Mouse (Mus musculus): ENCODE results near the gene Tnpo1. TPM values are rescaled to one million over a fixed set of nuclear protein-coding genes. Genes with fewer than 3 reads are reported as not detected.

Gene Tnpo1
- polyA plus RNA-seq, 1 experiment from 2014 or later, result 40.5 TPM

DNA sequence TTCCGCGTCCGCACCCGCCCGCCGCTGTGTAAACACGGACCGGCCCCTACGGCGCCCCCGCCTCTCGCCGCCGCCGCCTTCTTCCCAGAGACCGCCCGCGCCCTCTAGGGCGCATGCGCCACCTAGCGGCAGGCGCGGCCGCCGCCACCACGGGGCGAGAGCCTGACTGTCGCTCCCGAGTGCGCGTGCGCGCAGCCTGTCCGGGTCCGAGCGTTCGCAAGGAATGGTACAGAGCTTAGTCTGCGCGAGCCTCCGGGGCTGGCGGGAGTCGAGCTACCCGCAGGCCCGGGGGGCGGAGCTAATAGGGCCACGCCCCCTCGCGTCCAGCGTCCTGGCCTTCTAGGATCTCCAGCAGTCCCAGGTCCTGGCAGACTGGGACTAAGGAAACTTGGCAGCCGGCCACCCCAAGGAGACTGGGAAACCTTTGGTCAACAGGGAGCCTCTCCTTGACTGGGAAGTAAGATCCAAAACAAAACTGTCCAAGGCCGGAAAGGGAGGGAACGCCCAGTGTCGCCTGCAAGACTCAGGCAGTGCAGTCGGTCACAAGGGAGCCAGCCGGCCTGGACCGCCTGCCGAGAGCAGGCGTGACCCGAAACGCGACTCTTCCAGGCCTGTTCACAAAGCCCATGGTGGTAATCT lies 110.9 kb downstream of the Tnpo1 start, which contains the start of gene Fcho2:
Gene Fcho2, minus strand, starts transcription at position 303 of the 639 bp plus-strand sequence.
- under 1% methylated on average over 45 of the region's 61 CpGs for WGBS
- peak within 1 kb of the TSS; percentile 94 for H3K4me3 ChIP-seq (ENCODE audit: low read length)
- H3K27me3 ChIP-seq (ENCODE audit: control insufficient read depth, insufficient read depth, low read length), result no peaks in the 10 kb centered on the region
- H3K4me1 ChIP-seq (ENCODE audit: control insufficient read depth, insufficient read depth, low read length), result peaks cover 10% of the 10 kb centered on the region
- peak within 1 kb of the TSS; percentile 98 for H3K9ac ChIP-seq (ENCODE audit: low read length)
- H3K4me2 ChIP-seq (ENCODE audit: low read depth, low read length), result peak within 1 kb of the TSS; percentile 78
- peak; percentile 95 for ATAC-seq (replicated peaks; ENCODE audit: extremely low read depth, insufficient read depth, low FRiP score)
- H3K27ac ChIP-seq (ENCODE audit: low read length), result peak within 1 kb of the TSS; percentile 98
- no peaks in the 10 kb centered on the region for H3K9me3 ChIP-seq (replicated peaks; ENCODE audit: control insufficient read depth, low read length)
- H3K36me3 ChIP-seq (ENCODE audit: control insufficient read depth, insufficient read depth), result no peaks in the 10 kb centered on the region

DNA sequence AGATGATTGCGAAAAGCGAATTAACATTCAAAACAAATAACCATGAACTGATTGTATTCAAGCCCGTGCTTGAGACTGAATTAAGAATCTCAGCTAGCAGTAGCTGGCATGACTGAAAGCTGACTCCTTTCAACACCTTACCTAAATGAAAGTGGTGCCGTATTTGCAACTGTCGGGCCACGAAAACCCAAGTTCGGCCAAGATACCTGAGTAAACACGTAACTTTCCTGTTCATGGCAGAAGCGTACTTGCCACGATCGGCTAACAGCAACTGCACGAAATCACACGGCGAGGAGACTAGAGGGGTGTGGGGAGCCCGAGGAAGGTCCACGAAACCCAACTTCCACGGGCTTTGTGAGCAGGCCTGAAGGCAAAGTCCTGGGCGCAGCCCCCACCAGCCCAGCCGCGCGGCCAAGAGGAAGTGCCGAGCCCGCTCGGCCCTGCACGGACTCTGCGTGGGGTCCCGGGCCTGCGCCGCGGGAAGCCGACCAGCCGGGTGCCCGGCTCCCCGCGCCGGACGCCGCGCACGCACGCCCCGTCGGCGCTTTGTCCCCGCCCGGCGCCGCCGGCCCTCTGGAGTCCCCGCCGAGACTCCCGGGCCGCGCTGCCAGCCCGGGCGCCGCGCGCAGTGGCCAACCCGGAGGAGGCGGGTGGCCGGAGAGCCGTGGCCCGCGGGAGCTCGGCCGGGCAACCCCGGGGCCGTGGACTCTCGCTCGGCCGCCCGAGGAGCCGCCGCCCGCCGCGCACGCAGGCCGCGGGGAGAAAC lies 111.7 kb downstream of the Tnpo1 start:
- WGBS, result under 1% methylated on average over 67 of the region's 81 CpGs
- Histone ChIP-seq H3K27ac (ENCODE audit: low read length) (peak overlapping the region; percentile 98), H3K27me3 (ENCODE audit: control insufficient read depth, insufficient read depth, low read length) (no peaks in the 10 kb centered on the region), H3K4me1 (ENCODE audit: control insufficient read depth, insufficient read depth, low read length) (peaks cover 10% of the 10 kb centered on the region), H3K36me3 (ENCODE audit: control insufficient read depth, insufficient read depth) (no peaks in the 10 kb centered on the region), H3K4me2 (ENCODE audit: low read depth, low read length) (peak overlapping the region; percentile 78), H3K9me3 (replicated peaks; ENCODE audit: control insufficient read depth, low read length) (no peaks in the 10 kb centered on the region), H3K9ac (ENCODE audit: low read length) (peak overlapping the region; percentile 98), H3K4me3 (ENCODE audit: low read length) (peak overlapping the region; percentile 94)
- peak; percentile 37 for ATAC-seq (replicated peaks; ENCODE audit: extremely low read depth, insufficient read depth, low FRiP score)

DNA sequence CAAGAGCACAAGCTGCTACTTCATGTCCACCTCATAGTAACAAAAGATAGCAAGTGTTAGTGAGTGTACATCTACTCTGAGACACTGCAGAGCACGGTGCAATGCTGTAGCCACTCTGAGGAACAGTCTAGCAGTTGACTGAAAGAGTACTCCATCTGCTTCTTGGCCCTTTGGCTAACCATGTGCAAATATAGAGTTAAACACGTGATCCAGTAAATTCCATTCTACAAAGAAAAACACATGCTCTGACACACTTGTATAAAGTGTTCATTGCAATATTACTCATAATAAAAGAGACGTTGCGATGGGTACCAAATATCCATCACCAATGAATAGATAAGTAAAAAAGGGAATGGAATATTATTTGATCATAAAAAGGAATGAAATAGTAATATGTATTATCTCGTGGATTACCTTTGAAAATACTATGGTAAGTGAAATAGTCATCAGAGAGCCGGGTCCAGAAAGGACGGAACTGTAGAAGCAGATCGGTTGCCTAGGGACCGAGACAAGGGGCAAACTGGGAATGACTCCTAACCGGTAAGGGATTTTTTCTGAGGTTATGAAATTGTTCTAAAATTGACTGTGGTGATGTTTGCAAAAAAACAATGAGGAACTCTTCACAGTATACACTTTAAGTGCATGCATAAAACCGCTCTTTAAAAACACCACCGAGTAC lies 112.4 kb downstream of the Tnpo1 start:
- peaks cover 10% of the 10 kb centered on the region for H3K4me1 ChIP-seq (ENCODE audit: control insufficient read depth, insufficient read depth, low read length)
- peak overlapping the region; percentile 78 for H3K4me2 ChIP-seq (ENCODE audit: low read depth, low read length)
- H3K36me3 ChIP-seq (ENCODE audit: control insufficient read depth, insufficient read depth), result no peaks in the 10 kb centered on the region
- H3K9ac ChIP-seq (ENCODE audit: low read length), result peak overlapping the region; percentile 98
- H3K9me3 ChIP-seq (replicated peaks; ENCODE audit: control insufficient read depth, low read length), result no peaks in the 10 kb centered on the region
- 21% methylated on average over 12 of the region's 12 CpGs for WGBS
- peak overlapping the region; percentile 98 for H3K27ac ChIP-seq (ENCODE audit: low read length)
- H3K4me3 ChIP-seq (ENCODE audit: low read length), result peak overlapping the region; percentile 94
- H3K27me3 ChIP-seq (ENCODE audit: control insufficient read depth, insufficient read depth, low read length), result no peaks in the 10 kb centered on the region
- no peak for ATAC-seq (replicated peaks; ENCODE audit: extremely low read depth, insufficient read depth, low FRiP score)

- H3K9ac ChIP-seq (ENCODE audit: low read length), result no peak overlapping the region
- H3K4me2 ChIP-seq (ENCODE audit: low read depth, low read length), result peak overlapping the region; percentile 78
- 57% methylated on average over 2 of the region's 2 CpGs for WGBS
- H3K4me1 ChIP-seq (ENCODE audit: control insufficient read depth, insufficient read depth, low read length), result peaks cover 10% of the 10 kb centered on the region
- H3K36me3 ChIP-seq (ENCODE audit: control insufficient read depth, insufficient read depth), result no peaks in the 10 kb centered on the region
- no peaks in the 10 kb centered on the region for H3K9me3 ChIP-seq (replicated peaks; ENCODE audit: control insufficient read depth, low read length)
- no peaks in the 10 kb centered on the region for H3K27me3 ChIP-seq (ENCODE audit: control insufficient read depth, insufficient read depth, low read length)
- no peak overlapping the region for H3K27ac ChIP-seq (ENCODE audit: low read length)
- H3K4me3 ChIP-seq (ENCODE audit: low read length), result no peak overlapping the region
- ATAC-seq (replicated peaks; ENCODE audit: extremely low read depth, insufficient read depth, low FRiP score), result no peak
Measured at GRCm38 (mm10) chr13:98813167-98813566, 113.0 kb downstream of the Tnpo1 start.

DNA sequence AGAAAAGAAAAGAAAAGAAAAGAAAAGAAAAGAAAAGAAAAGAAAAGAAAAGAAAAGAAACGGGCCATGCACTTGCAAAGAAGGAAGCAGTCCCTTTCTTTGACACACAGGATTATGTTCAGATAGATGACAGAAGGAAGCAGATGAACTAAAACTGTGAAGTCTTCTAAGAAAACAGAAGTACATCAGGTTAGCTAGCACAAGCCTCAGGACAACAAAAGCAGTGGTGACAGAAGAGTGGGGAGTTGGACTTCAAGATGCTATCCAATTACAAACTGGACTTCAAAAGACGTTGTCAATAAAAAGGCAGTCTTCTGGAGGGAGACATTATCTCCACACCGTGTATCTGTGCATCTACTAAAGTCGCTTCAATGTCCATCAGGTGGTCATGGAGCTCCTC lies 113.9 kb downstream of the Tnpo1 start:
- WGBS, result 63% methylated on average over 4 of the region's 4 CpGs
- no peaks in the 10 kb centered on the region for H3K9me3 ChIP-seq (replicated peaks; ENCODE audit: control insufficient read depth, low read length)
- no peak overlapping the region for H3K27ac ChIP-seq (ENCODE audit: low read length)
- no peaks in the 10 kb centered on the region for H3K27me3 ChIP-seq (ENCODE audit: control insufficient read depth, insufficient read depth, low read length)
- peaks cover 10% of the 10 kb centered on the region for H3K4me1 ChIP-seq (ENCODE audit: control insufficient read depth, insufficient read depth, low read length)
- ATAC-seq (replicated peaks; ENCODE audit: extremely low read depth, insufficient read depth, low FRiP score), result no peak
- H3K9ac ChIP-seq (ENCODE audit: low read length), result no peak overlapping the region
- H3K4me3 ChIP-seq (ENCODE audit: low read length), result no peak overlapping the region
- H3K4me2 ChIP-seq (ENCODE audit: low read depth, low read length), result no peak overlapping the region
- no peaks in the 10 kb centered on the region for H3K36me3 ChIP-seq (ENCODE audit: control insufficient read depth, insufficient read depth)

- no peaks in the 10 kb centered on the region for H3K9me3 ChIP-seq (replicated peaks; ENCODE audit: control insufficient read depth, low read length)
- peaks cover 1% of the 10 kb centered on the region; the same call in 1 of the 2 replicates for H3K36me3 ChIP-seq (ENCODE audit: control insufficient read depth, insufficient read depth)
- 0 out of 2 replicates have a peak overlapping the region, but pooled peaks have one; percentile 10 for H3K27ac ChIP-seq (ENCODE audit: low read length)
- H3K9ac ChIP-seq (ENCODE audit: low read length), result no peak overlapping the region
- H3K4me2 ChIP-seq (ENCODE audit: low read depth, low read length), result 0 out of 2 replicates have a peak overlapping the region, but pooled peaks have one; percentile 28
- no peak for ATAC-seq (replicated peaks; ENCODE audit: extremely low read depth, insufficient read depth, low FRiP score)
- whole genome bisulfite sequencing, result 44% methylated on average over 6 of the region's 6 CpGs
- H3K4me1 ChIP-seq (ENCODE audit: control insufficient read depth, insufficient read depth, low read length), result peaks cover 10% of the 10 kb centered on the region
- H3K4me3 ChIP-seq (ENCODE audit: low read length), result no peak overlapping the region
- H3K27me3 ChIP-seq (ENCODE audit: control insufficient read depth, insufficient read depth, low read length), result no peaks in the 10 kb centered on the region
Measured at GRCm38 (mm10) chr13:98810143-98810542, 116.0 kb downstream of the Tnpo1 start.

DNA sequence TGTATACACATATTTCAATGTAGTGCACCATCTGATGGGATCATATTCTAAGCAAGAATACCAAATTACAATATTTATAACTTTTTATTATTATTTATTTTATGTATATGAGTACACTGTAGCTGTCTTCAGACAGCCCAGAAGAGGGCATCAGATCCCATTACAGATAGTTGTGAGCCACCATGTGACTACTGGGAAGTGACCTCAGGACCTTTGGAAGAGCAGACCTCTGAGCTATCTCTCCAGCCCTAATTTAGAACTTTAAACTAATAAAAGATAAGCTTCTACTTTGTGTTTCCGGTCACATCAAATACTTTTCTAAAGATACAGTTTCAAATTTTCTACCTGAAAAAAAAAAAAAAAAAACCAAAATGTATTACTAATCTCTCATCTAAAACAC lies 117.1 kb downstream of the Tnpo1 start:
- H3K4me1 ChIP-seq (ENCODE audit: control insufficient read depth, insufficient read depth, low read length), result peaks cover 10% of the 10 kb centered on the region
- 46% methylated on average over 1 of the region's 1 CpGs for WGBS
- no peaks in the 10 kb centered on the region for H3K9me3 ChIP-seq (replicated peaks; ENCODE audit: control insufficient read depth, low read length)
- H3K9ac ChIP-seq (ENCODE audit: low read length), result no peak overlapping the region
- ATAC-seq (replicated peaks; ENCODE audit: extremely low read depth, insufficient read depth, low FRiP score), result no peak
- H3K36me3 ChIP-seq (ENCODE audit: control insufficient read depth, insufficient read depth), result peaks cover 4% of the 10 kb centered on the region; the same call in 1 of the 2 replicates
- no peak overlapping the region for H3K4me3 ChIP-seq (ENCODE audit: low read length)
- H3K4me2 ChIP-seq (ENCODE audit: low read depth, low read length), result no peak overlapping the region
- H3K27ac ChIP-seq (ENCODE audit: low read length), result no peak overlapping the region
- no peaks in the 10 kb centered on the region for H3K27me3 ChIP-seq (ENCODE audit: control insufficient read depth, insufficient read depth, low read length)

DNA sequence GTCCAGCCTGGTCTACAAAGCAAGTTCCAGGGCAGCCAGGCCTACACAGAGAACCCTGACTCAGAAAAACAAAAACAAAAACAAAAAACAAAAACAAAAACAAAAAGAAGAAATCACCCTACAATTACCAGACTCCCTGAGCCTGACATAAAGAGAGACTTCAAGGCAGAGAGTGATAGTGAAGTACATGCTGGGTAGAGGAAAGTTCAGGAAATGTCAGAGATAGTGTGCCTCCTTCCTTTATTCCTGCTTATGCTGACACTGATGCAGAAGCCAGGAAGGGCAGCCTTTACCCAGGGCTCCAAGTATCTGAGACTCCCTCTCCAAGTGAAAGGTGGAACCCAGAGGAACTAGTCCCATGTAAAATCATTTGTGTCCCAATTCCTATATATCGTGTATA lies 121.7 kb downstream of the Tnpo1 start:
- Histone ChIP-seq H3K36me3 (ENCODE audit: control insufficient read depth, insufficient read depth) (peaks cover 27% of the 10 kb centered on the region), H3K4me3 (ENCODE audit: low read length) (no peak overlapping the region), H3K9ac (ENCODE audit: low read length) (no peak overlapping the region), H3K4me1 (ENCODE audit: control insufficient read depth, insufficient read depth, low read length) (no peaks in the 10 kb centered on the region), H3K9me3 (replicated peaks; ENCODE audit: control insufficient read depth, low read length) (peaks cover 9% of the 10 kb centered on the region), H3K27ac (ENCODE audit: low read length) (no peak overlapping the region), H3K27me3 (ENCODE audit: control insufficient read depth, insufficient read depth, low read length) (no peaks in the 10 kb centered on the region), H3K4me2 (ENCODE audit: low read depth, low read length) (no peak overlapping the region)
- no peak for ATAC-seq (replicated peaks; ENCODE audit: extremely low read depth, insufficient read depth, low FRiP score)
- WGBS, result 78% methylated on average over 1 of the region's 1 CpGs

DNA sequence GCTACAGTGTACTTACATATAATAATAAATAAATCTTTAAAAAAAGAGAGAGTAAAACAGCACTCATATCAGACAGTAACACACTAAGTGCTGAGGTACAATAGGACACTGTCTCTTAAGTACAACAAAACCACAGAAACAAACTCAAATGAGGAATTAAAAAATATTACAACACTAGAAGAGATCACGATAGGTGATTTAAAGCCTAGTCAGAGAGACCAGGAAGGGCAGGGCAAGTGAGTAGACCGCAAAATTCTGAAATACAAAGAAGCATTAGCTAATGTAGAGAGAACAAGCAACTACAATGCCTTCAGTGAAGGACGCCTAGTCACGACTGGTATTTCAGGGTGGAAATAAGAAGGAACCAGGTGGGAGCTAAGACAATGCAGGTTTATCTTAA lies 122.5 kb downstream of the Tnpo1 start:
- peaks cover 32% of the 10 kb centered on the region for H3K36me3 ChIP-seq (ENCODE audit: control insufficient read depth, insufficient read depth)
- H3K4me2 ChIP-seq (ENCODE audit: low read depth, low read length), result no peak overlapping the region
- no peak overlapping the region for H3K27ac ChIP-seq (ENCODE audit: low read length)
- H3K4me1 ChIP-seq (ENCODE audit: control insufficient read depth, insufficient read depth, low read length), result no peaks in the 10 kb centered on the region
- 71% methylated on average over 4 of the region's 4 CpGs for whole genome bisulfite sequencing
- no peak for ATAC-seq (replicated peaks; ENCODE audit: extremely low read depth, insufficient read depth, low FRiP score)
- peaks cover 9% of the 10 kb centered on the region for H3K9me3 ChIP-seq (replicated peaks; ENCODE audit: control insufficient read depth, low read length)
- H3K9ac ChIP-seq (ENCODE audit: low read length), result no peak overlapping the region
- H3K4me3 ChIP-seq (ENCODE audit: low read length), result no peak overlapping the region
- H3K27me3 ChIP-seq (ENCODE audit: control insufficient read depth, insufficient read depth, low read length), result no peaks in the 10 kb centered on the region
